Mouse (Mus musculus): ENCODE results near the gene Crim1.

Crim1 gene

DNA sequence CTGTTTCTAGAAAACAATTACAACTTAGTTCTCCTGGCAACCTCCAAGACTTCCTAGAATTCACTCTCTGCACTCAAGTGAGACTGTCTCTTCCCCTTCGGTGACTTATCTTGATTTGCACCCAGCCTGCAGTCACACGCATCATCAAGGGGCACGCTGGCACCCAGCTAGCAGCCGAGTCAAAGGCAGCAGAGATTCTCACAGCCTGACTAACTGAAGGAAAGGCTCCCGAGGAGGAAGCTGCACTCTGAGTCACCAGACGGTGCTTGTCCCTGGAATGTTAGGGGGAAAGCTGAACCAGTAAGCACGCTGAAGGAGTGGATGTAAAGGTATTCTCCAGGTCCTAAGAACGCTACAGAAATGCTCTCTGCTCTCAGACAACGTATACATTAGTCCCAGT lies 187.6 kb downstream of the Crim1 start:
- DNase-seq = no peak

DNA sequence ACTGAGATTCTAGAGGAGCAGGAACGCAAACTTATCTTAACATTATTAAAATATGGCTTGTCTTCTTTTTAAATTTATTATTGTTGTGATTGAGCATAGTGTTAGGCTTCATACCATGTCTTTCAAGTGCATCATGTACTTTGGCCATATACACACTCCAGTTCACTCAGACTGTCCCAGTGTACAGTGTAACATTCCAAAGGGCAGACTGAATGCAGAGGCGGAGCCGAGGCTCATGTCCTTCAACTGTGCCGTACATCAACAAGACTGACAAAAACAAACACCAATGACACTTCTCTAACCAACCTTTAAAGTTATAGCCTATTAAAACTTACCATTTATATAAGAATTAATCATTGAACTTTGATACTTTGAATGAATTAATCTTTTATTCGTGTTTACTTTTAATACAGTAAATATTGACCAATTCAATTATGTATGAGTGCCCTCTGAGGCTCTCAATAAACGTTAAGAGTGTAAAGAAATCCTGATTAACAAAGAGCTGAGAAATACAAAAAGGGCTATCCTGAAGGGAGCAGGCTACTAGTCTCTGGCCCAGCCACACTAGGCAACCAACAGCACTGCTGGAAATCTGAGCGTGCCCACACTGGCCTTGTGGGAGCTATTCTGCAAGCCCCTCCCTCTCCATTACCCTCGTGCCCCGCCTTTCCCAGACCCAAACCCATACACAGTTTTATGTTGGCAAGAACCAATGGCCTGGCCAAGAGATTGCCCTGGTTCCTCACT lies 188.2 kb downstream of the Crim1 start:
- no peak for DNase-seq

DNA sequence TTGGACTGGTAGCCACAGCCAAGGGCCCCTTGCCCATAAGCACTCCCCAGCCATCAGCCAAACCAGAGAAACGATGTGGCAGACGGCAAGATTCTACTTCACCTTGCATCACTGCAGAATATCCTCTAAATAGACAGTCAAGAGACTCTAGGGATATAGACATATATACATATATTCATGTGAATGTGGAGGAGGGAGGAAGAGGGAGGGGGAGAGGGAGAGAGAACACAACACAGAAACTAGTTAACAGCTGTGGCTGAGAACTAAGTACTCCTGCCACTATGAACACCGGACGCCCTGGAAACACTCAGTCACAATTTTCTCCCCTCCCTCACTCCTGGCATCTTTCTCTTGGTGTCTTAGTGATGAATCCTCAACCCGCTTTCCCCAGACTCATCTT lies 189.5 kb downstream of the Crim1 start:
- no peak for DNase-seq

DNA sequence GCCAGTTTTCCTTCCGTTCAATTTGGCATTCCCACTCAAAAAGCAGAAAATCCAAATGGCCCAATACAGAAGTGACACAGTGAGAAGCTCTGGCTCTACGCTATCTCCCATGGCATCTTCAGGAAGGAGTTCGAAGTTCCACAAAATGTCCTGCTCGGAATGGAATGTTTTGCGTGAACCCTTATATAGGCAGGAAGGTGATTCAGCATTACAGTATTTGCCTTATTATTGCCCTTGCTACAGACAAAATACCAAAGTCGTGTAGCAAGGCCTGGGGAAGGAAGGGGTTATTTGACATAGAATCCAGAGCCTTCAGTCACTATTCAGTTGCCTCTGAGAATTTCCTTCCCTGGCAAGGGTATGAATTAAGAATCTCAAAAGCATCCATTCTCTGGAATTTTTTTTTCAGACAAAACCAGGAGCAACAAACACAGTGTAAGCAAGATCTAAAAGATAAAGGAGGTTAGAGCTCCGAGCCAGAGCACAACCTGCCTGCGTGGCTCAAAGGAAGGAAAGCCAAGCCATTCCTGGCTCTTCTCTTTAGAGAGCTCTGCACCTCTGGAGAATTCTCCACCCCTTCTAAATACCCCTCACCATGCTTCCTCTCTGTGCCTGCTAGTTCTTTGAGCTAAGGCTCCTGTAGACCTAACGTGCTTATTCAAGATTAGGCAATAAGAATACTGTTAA lies 192.5 kb downstream of the Crim1 start:
- no peak for DNase-seq

DNA sequence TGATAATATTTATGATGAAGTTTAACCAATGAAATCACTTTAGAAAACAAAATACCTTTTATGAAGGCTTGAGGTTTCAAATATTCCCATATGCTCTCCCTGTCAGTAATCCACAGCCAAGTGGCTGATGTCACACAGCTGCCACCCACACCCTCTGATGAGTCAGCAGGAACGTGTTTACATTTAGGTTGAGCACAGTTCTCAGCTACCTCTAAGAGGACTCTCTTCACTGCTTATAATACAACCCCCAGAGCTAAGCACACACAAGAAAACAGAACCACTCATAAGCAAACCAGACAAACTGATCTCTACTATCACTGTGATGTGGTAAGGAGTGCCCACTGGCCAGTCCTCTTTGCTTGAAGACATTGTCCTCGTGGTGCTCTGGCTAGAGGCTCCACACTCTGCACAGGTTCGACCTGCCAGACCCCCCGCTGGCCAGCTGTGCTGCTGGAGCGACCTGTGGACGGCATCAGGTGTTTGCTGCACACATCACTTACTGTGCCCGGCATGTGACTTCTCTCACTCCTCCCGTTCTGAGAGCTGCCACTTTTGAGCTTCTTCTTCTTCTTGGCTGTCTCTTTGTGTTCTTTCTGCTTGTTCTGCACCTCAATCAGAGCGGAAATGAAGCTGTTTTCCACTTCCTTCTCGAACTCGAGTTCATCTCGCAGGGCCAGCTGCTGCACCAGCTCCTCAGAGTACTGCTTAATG lies 200.2 kb downstream of the Crim1 start:
- no peak for DNase-seq

DNA sequence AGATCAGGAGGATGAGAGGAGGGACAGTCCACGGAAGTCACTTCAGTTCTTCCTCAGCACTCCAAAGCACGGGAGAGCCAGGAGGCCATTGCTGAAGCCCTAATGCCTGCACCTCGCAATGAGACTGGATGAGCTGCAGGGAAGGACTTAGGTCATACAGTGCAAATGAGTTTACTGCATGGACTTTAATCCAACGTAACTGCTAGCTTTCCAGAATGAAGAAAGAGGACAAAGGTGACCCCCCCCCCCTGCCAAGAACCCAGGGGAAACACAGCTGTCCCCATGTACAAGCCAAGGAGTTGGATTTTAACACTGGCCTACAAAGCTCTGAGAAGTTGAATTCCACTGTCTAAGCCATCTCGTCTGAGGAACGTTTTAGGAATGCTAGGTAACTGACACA lies 201.3 kb downstream of the Crim1 start:
- no peak for DNase-seq

DNA sequence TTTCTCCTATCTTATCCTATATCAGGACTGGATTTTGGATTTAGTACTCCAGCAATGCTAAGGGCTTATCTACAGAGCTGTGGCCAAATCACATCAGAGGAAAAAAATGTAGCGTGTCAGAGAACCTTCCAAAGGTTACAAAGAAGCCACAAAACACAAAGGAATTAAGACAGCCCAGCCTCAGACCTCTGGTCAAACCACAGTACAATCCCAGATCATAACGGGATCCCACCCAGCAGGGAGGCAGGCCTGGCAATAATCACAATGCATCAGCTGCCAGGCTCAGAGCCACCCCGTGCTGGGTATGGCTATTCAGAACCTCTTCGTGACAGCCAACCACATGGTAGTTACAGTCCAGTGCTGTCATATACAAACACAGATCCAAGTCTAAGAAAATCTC lies 201.7 kb downstream of the Crim1 start:
- DNase-seq = no peak

DNA sequence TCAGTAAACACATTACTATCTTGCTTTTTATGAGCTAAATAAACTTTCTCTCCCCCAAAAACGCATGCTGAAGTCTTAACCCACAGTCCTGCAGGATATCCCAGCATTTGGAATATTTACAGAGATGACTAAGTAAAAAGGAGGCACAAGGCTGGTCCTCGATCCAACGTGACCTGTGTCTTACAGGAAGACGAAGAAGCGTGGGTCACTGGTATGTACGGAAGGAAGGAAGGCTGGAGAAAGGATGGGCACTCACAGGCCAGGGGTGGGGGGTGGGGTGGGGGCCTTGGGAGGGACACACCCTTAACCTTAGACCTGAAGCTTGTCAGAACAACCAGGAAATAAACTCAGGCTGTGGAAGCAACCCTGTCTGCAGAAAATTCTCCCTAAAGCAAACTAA lies 202.1 kb downstream of the Crim1 start:
- no peak for DNase-seq

DNA sequence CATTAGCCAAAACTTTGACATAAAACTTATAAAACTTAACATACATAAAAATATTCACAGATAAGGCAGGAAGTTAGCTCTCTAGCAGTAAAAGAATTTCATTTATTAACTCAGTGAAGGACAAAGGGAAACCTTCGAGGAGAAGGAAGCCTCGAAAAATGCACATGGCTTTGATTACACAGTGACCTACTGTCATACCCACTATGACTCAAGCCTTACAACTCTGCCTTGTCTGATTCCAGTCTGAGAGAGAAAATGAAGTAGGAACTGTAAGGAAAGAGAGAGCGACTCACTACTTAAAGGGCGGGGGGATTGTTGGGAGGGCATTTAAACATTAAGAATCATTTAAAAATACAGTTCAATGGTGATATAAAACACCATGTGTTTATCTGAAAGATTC lies 203.2 kb downstream of the Crim1 start:
- DNase-seq = no peak

DNA sequence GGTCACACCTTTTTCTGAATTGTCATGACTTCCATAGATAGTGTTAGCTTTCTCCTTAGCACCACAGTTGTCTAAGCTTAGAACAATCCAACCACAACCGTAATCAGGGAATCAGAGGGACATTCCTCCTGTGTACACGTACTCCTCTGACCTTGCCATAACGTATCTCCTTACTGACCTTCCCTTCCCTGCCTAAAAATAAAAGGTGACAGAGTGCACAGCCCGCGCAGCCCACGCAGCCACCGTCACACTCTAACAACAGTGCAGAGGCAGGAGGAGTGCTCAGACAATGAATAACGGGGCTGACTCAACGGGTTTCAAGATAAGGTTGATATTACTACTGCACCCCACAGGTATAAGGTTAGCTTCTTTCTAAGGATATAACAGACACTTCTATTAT lies 203.8 kb downstream of the Crim1 start:
- no peak for DNase-seq

DNA sequence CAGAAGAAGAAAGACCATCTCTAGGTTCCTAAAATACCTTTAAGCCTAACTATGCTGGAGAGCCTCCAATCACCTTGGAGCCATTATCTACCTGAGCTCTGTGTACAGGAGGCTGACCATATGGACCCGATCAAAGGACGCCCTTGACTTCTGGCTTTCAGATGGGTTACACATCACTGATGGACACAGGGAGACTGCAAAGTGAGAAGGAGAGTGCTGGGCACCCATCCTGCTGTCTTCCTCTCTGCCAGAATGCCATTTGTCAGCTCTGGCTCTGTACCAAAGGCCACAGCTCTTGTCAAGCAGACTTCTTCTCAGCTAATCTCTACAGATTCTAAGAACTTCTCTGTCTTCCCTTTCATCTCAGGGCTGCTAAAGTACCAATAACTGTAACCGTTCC lies 205.3 kb downstream of the Crim1 start:
- DNase-seq = no peak

DNA sequence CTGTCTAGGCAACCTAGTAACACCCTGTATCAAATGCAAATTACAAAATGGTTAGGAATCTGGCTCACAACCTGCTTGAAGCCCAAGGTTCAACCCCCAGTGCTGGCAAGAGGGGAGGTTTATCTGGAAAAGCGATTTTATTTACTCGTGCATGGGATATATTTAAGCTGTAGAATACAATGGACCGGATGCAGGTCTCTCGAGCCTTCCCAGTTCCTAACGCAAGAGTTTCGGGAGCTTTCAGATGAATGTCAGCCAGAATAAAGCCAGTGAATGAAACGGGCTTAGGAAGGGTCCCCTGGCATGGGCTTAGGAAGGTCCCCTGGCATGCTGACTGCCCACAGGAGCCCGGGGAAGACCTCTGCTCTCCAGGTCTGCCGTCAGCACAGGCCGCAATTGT lies 206.8 kb downstream of the Crim1 start:
- DNase-seq = no peak

DNA sequence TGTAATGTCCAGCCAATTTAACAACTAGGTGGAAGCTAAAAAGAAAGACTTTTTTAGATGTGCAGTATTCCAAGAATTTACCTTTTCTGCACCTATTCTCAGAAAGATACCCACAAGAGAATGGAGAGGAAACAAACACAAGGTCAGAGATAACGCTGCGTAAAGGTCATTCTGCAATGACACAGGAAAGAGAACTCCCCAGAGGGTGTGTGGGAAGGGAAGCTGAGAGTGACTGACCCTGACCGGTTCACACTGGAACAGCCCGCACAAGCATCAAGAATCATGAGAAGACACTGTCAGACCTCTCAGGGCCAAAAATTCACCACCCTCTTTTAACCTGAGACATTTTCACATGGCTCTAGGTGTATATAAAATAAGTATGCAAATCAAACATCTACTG lies 207.5 kb downstream of the Crim1 start:
- DNase-seq = peak; percentile 34

DNA sequence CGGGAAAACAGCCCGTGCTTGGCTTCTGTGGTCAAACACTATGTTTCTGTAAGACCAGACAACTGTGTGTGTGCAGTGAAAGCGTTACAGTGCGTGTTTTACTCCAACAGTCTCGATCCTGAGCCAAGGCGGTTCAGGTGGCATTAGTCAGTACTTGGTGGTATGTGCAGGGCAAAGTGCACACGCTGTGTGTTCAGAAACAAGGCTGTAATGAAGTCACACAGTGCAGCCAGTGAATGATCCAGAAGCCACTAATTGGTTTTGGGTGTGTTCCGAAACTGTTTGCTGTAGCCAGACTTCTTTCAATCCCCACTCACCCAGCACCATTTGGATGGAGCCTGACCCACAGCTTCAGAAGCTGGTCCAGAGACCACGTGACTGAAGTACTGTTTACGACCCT lies 208.3 kb downstream of the Crim1 start:
- no peak for DNase-seq

DNA sequence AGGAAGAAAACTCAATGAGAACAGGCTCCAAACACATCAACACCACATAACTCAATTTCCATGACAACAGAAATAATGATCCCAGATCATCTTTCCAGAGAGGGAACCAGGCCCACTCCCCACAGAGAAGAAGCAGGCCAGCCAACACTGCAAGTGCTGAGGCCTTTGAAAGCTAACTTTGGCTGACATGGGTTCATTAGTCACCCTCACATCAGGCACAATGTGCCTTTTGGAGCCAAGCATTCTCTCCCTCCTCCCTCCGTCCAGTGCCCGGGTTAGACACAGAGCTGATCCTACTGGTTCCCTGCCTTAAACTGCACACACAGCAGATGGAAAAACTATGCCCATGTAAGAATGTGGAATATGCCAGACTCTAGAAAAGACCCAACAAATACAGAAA lies 209.9 kb downstream of the Crim1 start:
- no peak for DNase-seq

DNA sequence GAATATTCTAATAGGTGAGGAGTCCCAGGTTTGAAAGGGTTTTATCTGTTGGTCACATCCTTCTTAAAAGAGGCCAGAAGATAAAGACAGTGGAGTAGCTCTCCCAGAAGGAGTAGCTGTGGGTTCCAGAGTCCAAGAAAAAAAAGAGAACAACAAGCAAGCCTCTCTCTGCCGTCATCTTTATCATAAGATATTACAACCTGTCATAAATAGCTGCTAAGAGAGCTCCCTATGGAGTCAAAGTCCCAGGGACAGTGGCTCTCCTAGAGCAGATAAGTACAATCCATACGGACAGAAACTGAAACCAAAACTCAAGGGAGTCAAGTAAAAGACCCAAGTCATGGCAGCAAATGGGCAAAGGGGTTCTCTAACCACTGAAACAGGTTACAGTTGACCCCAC lies 215.2 kb downstream of the Crim1 start:
- no peak for DNase-seq

DNA sequence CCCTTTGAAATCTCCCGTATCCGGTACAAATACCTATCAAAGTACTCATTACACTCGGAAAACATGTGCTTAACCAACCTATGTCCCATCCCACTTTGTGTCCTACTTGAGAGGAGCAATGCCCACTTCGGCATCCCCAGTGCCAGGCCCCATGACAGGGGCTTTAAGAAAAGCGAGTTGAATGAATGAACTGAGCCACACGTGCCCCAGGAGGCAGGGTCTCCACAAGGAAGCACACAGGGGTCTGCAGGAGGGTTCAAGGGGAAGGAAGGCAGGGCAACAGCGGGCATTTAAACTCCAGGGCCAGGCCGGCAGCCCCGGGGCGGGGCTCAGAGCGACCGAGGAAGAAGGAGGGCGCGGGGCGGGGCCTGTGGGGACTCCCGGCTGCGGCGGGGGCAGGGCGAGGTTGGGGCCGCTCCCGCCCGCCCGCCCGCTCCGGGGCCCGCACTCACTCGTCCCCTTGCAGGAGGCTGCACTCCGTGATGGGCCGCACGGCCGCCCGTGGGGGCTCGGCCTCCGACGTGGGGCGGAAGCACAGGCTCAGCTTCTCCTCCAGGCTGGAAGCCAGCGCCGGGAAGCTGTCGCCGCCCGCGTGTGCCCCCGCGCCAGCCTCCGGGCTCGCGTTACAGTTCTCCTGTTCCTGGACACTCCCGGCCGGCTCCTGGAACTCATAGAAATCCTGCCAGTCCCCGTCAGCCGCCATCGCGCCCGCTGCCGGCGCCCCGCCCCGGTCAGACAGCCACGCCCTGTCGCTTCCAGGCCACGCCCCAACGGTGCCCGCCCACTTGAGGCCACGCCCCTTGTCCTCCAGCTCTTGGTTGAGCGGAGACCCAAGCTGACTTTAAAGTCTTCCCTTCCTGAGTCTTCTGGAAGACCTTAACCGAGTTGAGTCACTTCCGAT lies 217.6 kb downstream of the Crim1 start, which contains the start of gene Fez2:
TSS of gene Fez2 (minus strand) at position 772 of the 901 bp plus-strand sequence.
- peak; percentile 98 for DNase-seq

DNA sequence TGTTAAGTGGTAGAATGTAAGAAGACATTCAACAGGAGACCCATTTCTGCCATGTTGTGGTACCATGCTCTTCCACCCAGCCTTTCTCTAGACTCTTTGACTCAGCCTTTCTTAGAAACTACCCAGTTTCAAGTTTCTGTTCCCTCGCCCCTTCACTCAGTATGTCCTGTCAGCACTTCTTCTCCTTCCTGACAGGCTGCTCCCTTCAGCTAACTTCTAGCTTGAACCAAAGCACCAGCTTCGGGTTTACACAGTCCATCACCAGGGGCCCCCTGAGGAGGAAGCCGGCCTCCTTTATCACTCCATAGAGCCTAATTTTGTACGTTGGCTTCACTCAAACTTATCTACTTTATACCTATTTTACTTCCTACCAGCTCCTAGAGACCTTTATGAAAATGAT lies 219.2 kb downstream of the Crim1 start:
- no peak for DNase-seq

DNA sequence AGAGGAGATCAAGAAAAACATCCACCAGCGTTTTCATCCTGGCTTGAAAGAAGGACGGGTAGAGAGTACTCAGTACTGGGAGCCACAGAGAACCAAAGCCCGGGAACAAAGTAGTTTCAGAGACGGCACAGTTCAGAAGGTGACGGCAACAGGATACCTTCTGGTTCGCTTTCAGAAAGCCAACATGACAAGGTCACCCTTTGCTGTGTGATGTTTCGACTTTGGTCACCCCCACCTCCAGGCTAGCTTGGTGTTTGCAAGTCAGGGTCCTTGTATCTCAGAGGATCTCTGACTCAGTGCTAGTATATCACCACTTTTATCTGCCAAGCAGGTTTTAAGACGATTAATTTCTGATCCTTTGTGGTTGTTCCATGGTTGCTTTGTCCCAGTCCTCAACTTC lies 225.0 kb downstream of the Crim1 start:
- no peak for DNase-seq

Measured in kidney, adult 18-20 months (tissue).